Mouse (Mus musculus): ENCODE measurements around the gene Zfp352. TPM values are rescaled to one million over a fixed set of nuclear protein-coding genes. Genes with fewer than 3 reads are reported as not detected.

The Zfp352 gene
- polyA plus RNA-seq (2014; fragmentation: Illumina TruSeq; extraction: RNeasy Lipid Tissue Mini Kit (QIAGEN cat#74804); ENCODE audit: low read depth, low replicate concordance): not detected

GRCm38 (mm10) chr4:90218520-90218919 is at the start of gene Zfp352:
Gene Zfp352 (plus strand): TSS chr4:90218820.

Measured in liver, adult 10 weeks (tissue).